Mouse (Mus musculus) brain, embryonic 18.5 days (tissue): ENCODE results near the gene Fndc3b.

Experiments
- DNase-seq: peaks from one replicate; pipeline ENCODE4 v3.0.0-alpha.2; 2012; ENCODE audit warnings: low read depth, low spot score

The Fndc3b gene

DNA sequence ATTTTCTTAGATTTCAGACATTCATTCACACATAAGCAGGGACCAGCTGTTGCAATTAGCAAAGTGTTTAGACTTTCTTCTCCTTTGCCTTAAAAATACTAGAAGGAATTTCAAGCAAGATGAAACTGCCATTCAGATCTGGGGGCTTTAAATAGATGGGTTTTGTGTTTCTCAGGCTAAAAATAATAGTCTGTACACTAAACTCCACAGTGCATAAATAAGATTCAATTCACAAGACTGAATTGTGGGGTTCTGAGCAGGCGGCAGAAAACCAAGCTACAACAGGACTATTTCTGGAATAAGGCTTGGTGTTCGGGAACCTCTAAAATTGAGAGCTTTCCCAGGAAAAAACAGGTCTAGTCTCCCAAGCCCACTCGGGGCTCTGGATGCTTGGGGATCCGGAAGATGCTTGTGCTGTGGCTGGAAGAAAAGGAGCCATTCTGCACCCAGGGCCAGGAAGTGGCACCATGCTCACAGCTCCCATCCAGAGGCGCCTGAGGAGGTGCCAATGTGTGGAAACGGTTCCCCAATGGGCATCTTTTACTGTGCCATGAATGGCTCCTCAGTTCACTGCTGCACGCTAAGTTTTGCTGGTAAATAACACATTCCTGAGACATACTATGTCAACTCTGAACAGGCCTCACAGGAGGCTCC lies 117.5 kb downstream of the Fndc3b start:
- peak; percentile 45 for DNase-seq

DNA sequence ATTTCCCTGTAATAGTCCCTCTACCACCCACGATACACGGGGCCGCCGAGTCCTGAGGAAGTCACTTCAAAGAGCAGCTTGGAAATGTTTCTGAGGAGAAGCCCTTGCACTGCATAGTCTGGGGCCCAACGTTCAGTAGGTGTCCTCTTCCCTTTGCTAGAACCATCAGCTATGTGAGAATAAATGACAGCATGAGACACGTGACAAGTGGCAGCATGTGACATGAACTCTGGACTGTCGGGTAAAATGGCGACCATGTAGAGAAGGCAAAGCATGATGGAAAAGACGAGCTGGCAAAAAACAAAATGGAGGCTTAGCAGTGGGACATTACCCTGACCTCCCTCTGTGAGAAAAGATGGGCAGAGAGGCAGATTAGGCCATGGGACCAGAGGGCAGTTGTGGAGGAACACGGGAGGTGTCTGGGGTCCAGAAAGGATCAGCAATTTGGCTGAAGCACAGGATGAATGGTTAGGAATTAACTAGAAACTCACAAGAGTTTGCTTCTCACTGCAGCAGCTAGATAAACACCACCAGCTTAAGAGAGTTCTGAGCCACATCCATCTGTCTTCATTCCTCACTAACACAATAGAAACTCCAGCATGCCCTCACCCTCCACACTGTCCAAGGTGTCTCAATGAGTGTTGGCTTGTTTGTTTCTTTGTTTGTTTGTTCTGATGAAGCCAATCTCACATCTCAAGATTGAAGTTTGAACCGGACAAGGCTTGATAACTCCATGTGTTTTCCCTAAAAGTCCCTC lies 118.2 kb downstream of the Fndc3b start:
- DNase-seq, result peak; percentile 12

DNA sequence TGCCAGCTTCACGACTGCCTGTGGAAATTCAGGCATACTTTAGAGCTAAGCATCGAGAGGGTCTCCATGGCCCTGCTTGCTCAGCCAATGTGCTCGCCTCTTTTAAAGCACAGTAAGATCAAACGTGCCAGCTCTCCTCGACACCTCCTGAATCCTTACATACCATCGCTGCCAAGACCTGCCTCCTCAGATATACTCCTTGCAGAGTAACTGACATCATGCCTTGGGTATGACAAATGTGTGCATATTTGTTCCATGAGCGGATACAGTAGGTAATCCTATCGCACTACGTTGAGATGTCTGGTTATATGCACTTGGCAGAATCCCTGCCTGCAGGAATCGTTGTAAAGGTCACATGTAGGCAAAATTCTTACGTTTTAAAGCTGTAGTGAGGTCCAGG lies 120.3 kb downstream of the Fndc3b start:
- DNase-seq, result no peak

DNA sequence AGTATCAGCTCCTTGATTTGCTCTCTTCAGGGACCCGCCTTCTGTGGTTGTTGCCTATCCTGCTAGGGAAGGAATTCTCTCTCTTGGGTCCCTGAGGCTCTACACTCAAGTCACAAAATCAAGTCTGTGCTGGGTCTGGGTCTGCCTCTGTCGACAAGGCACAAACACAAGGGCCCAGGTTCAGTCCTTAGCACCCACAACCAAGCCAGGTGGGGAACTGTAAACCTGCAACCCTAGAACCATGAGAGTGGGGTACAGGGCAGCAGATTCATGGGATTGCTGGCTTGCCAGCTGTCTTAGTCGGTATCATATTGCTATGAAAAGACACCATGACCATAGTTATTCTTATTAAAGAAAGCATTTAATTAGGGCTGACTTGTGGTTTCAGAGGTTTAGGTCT lies 121.8 kb downstream of the Fndc3b start:
- no peak for DNase-seq

DNA sequence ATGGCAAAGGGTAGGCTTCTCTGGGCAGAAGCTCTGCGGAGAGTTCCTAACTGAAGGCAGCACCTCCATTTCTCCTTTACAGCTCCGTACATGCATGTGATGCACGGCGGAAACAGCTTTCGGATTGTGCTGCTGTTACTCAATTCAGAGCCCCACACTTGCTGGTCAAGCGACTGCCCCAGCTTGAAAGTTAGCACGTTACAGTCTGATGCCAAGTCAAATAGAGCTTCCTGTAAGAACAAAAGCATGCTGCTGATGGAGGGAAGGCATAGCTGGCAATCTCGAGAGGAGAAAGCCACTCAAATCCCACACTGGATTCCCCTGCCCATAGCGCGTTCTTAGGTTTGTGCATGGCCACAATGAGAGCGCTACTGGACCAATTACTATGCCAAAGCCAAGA lies 122.5 kb downstream of the Fndc3b start:
- DNase-seq, result no peak

DNA sequence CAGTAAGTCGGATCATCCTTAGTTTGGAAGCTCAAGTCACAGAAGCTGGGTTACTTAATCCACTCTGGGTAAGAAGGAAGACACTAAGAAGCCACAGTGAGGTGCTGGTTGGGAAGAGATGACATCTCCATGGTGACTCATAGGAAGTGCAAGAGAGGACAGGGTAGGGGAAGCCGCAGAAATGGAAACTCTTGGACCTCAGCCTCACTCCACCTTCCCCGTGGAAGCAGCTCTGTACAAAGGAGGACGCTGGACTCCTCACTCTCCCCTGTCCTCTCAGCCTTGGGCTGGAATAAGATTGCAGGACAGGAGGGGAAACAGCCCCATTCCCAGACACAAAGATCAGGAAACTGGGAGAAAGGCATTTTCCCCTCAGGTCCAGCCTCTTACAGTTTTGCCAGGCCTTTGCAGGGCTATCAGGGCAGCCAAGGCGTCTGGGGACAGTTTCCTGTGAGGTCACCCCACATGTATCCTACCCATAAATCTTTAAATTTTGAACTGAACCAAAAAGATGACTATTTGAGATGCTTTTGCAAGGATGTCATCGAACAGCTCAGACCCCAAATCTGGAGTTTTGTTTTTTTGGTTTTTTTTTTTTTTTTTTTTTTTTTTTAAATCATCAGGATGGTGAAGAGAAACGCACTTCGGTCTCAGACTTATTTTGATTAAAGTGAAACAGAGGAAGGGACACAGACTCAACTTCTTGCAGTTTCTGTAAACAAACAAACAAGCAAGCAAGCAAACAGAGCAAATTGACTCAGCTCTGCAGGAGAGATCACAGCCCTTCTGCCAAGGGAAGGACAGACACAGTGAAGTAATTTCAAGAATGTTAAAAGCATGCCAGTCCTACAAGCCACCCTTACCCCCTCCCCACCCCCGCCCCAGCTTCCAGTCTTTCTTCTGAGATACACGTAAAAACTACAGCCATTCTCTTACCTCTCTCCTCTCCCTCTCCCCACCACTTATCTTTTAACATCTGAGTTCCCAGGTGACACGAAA lies 126.2 kb downstream of the Fndc3b start:
- DNase-seq, result no peak

DNA sequence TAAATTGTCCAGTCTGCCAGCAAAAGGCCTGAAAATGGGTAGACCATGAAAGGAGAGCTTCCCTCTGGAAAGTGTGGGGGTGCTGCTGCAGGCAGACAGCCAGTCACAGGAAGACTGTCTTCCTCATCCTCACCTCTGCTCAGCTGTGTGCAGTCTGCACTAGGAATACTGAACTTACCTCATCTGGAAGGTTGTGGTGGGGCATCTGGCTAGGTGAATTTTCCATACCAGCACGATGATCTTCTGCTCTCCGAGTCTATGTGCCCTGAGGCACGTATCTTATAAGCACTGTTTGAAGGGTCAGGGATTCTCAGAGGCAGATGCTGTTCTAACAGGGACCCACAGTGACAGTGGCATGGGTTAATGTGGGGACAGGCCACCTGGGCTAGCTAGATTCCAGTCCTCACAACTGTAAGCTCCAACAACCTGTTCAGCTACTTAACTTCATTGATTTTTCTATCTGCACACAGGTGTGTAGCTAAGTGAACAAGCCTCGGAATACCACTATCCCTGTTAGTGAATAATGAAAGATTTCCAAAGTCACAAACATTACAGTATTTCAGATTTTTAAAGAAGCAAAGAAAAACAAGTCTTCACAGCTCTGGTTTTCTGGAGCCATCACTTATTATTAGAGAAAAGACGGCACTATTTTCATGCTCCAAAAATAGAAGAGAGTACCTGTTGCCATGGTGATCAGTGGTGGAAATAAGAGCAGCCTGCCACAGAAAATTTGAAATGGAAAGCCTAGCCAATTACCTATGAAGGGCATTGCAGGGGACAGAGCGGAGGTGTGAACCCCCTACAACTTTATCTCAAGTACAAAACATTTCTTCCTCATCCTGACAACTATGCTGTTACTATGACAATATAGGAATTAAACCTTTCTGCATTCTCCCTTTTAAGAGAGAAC lies 128.9 kb downstream of the Fndc3b start:
- DNase-seq, result peak; percentile 42

DNA sequence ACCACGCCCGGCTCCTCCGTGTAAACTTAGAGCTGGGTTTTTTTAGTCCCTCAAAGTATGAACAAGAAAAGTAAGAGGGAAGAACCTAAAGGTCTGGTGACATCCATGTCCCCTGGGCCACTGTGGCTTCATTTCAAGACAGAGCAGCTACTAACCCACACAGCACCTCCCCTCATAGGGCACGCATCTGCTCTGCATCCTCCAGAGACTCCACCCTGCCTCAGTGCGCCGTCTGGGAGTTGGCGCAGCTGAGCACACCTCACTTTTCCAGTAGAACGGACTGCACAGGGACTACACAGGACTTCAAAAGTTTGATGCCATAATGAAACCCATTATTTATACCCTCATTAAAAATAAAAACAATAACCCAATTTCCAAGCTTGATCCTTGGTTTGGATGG lies 130.2 kb downstream of the Fndc3b start:
- no peak for DNase-seq

DNA sequence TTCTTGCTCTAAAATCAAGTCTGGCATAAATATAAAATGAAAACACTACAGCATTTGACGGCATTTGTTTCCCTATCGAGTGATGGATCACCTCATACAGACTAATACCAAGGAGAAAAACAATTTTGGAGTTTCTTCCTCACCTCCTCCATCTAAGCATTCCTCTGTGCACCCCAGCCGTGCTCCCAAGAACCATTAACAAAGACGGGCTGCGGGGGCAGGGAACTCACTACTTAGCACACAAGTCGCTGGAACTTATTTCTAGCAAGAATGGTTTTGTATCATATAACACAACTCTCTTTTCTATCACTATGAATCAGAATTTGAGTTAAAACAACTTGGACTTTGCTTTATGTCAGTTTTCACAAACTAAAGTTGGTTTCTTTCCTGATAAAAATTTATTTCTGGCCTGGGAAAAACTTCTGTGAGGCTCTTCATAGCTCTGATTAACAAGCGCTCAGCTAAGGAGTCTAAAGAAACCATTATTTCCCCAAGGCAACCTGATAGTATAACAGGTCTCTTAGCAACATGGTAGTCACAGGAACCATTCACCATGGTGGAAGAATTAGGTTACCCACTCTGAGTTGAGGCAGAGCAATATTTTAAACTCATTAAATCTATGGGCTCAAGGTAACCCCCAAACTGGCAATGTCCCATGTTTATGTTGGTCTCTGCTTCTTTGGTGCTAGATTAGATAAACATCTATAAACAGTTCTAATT lies 131.1 kb downstream of the Fndc3b start:
- no peak for DNase-seq

DNA sequence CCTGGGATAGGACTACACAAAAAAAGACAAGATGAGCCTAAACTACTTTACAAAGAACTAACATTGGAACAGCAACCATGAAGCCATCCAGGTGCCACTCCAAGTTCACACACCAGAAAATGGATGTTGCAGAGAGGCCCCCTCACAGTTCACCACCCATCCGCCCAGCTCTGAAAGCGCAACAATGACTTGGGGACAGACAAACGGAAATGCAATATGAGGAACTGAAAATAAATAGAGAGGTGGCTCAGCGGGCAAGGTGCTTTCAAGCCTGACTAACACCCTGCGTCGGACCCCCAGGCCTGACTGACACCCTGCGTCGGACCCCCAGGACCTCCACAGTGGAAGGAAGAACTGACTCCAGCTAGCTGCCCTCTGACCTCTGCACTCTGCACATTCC lies 131.9 kb downstream of the Fndc3b start:
- DNase-seq, result no peak

DNA sequence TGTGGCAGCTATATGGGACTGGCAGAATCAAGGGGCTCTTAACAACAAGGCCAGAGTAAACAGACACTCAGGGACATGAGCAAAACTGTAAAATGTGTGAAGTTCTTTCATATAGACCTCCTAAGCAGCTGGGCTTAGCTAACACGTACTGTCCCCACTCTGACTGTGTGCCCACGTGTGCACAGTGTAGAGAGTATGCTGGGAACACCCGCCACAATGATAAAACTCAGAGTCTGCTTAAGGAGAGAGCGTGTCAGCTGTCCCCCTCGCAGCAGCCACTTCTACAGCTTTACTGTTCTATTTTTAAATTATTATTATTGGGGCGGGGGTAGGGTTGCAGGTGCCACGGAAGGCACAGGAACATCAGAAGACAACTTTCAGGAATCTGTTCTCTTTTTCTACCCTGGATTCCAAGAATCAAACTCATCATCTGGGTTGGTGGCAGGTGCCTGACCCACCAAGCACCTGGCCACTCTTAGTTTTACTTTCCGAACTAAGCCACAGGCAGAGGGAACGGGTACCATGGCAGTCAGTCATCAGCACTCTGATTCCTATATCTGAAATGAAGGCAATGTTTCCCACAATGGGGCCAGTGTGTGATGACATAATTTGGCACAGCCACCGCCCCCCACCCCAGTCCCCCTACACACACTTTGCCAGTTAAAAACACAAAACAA lies 133.6 kb downstream of the Fndc3b start:
- DNase-seq, result no peak

DNA sequence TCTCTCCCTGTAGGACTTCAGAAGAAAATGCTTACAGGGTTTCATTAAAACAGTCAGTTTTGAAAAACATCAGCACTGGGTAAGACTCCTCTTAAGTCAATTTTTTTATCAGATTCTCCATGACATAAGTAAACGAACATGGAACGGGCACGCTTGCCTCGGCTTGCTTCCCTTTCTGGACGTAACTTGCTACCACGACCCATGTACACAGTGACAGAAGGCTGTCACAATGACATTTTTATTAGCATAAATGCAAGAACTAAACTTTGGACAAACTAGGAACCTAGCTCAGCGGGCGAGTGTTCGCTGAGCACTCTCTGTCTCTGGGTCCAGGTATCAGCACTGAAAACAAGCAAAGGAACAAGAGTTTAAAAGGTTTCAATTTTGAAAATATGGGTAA lies 136.9 kb downstream of the Fndc3b start:
- no peak for DNase-seq

DNA sequence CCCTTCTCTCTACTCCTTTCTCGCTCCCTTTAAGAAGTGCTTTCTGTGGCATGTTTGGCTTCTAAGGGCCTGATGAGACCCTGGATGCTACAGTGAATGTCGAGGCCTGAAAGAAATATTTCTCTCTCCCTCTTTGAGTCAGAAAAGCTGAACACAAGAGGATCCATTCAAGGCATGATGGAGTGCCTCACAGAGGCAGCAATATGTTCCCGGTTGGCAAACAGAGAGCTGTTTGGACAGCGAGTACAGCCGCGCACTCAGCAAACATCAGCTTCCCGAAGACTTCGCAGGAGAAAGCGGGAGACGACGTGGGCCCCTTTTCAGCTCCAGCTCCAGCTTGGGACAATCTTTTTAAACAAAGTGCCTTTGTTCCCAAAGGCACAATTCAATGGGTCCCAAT lies 137.6 kb downstream of the Fndc3b start:
- DNase-seq, result no peak

DNA sequence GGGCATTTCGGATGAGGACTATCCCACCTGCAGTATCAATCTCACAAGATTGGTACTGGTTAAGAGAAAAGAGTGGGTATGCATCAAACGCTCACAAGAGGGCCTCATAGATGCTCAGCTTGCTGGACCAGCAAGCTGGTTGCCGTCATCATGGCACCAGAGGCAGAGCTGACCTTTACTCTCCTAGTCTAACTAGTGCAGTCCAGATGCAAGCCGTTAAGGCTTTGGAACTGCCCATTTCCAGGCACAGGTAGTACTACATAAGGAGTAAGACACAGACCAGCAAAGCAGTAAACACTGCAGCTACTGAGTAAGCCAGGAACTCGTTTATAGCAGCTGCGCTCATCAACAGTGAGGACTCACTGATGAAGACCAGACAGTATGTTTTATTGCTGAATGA lies 138.8 kb downstream of the Fndc3b start:
- no peak for DNase-seq

DNA sequence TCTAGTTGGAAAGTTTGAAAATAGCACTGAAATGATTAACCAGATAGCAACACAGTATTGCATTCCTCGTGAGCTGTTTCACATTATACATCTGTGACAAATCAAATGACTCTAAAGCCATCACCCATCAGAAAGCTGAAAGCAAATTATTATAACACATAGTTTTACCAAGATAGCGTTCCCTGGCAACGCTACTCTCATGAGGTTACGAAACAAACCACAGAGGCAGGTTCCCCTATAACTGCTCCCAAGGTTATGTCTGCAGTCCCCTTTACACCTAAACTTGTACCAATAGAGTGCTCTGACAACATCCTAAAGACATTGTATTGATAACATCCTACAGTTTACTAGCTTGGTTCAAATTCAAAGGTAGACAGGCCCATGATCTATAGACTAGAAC lies 145.8 kb downstream of the Fndc3b start:
- no peak for DNase-seq

DNA sequence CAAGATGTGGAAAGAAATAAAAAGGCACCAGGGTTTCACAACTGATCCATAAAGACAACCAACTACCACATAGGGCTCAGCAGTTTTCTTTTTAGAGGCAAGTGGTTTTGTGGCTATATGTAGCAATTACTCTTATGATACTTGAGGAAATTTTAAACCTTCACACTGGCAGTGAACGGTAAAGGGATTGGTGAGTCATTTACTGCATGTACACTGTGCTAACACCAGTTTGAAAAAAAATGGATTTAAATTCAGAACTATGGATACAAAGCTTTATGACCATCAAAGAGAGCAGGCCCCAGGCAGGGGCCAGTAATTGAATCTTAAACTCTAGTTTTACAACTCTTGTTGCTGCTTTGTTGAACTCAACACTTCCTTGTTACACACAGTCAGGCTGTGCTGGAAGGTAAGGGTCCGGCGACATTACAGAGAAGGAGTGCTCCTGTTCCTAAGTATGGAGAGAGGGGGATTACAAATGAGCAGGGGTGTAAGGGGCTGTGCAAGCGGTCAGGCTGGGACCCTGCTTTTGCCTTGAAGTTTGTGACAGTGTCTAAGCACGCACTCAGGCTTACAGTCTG lies 148.0 kb downstream of the Fndc3b start:
- no peak for DNase-seq

DNA sequence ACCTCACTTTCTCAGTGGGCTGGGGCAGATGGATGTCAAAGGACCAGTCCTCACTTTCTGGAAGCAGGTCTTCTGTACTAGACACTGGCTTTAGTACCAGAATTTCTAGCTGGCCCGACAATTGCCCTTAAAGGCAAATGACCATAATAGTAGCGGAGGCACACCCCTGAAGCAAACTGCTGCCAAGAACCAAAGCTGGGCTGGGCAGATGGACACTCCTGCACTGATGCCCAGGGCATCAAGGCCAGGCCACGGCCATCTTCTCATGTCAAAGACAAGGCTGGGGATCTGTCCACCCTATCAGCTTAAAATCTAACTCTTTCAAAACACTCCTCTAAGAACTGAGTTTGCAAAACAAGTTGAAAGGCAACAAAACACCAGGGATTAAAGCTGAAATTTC lies 148.6 kb downstream of the Fndc3b start:
- DNase-seq, result no peak

DNA sequence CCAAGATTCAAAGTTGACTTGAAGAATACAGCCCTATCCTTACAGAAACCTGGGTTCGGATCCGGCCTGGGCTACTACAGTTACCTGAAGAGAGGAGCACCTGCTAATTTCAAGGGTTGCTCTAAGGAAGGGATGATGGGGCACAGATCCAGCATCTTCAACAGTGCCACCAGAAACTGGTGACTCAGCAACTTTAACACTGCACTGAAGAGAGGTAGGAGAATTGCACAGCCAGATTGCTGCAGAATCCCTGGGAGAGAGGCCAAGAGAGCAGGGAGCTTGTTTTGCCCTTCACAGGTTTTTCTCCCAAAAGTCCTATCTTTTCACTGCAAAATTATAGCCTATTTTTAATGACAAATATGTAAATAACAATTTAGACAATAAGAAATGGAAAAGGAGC lies 149.2 kb downstream of the Fndc3b start:
- no peak for DNase-seq

DNA sequence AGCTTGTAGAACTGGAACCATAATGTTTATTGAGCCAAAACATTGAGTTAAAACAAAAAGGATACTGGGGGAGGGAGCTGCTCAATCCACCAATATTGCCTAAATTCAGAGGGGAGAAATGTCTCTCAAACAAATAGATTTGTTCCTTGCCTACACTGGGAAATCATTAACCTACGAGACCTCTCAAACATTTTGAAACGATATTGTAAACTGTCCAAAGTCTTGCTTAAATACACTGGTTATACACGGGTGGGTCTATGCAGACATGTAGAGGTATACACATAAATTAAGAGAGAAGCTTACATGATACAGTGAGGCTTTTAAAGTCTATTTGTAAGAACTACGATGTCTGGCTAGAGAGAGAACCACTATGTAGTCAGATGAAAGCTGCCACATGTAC lies 151.8 kb downstream of the Fndc3b start:
- no peak for DNase-seq
